Mouse (Mus musculus) lung, postnatal 25 days (tissue): ENCODE data around the gene Ninl.

Experiments
- DNase-seq: peaks from one replicate; pipeline ENCODE4 v3.0.0; 2022; ENCODE audit warnings: low spot score

Gene Ninl

GRCm38 (mm10) chr2:151039232-151039695 lies at the start of gene Ninl, which contains the start of gene Nanp:
TSS of gene Ninl (minus strand) at chr2:151039382.
TSS of gene Nanp (minus strand) at chr2:151039398.
- peak; percentile 95 for DNase-seq

GRCm38 (mm10) chr2:151056637-151057036 lies 17.5 kb upstream of the Ninl start:
- no peak for DNase-seq

GRCm38 (mm10) chr2:151040411-151040810 lies 1.2 kb upstream of the Ninl start:
- DNase-seq, result no peak

GRCm38 (mm10) chr2:151039726-151040125 lies 544 bp upstream of the Ninl start:
- DNase-seq, result no peak

- DNase-seq, result peak; percentile 18
These were observed 365 bp downstream of the Ninl start for GRCm38 (mm10) chr2:151038811-151039222.

- no peak for DNase-seq
These were observed 1.2 kb downstream of the Ninl start for GRCm38 (mm10) chr2:151037876-151038552.

- DNase-seq, result no peak
These were observed 1.9 kb downstream of the Ninl start for GRCm38 (mm10) chr2:151037292-151037691.

- DNase-seq, result no peak
These were observed 2.5 kb downstream of the Ninl start for GRCm38 (mm10) chr2:151036721-151037120.

- no peak for DNase-seq
These were observed 4.7 kb downstream of the Ninl start for GRCm38 (mm10) chr2:151034435-151034834.

GRCm38 (mm10) chr2:151021158-151021557 lies 18.0 kb downstream of the Ninl start:
- no peak for DNase-seq

- no peak for DNase-seq
These were observed 23.9 kb downstream of the Ninl start for GRCm38 (mm10) chr2:151015316-151015715.

GRCm38 (mm10) chr2:151011273-151011672 lies 27.9 kb downstream of the Ninl start:
- DNase-seq, result no peak

- DNase-seq, result no peak
These were observed 29.6 kb downstream of the Ninl start for GRCm38 (mm10) chr2:151009515-151010085.

GRCm38 (mm10) chr2:151008939-151009509 lies 30.2 kb downstream of the Ninl start:
- DNase-seq, result peak; percentile 40

GRCm38 (mm10) chr2:151008517-151008932 lies 30.7 kb downstream of the Ninl start:
- DNase-seq, result no peak

- no peak for DNase-seq
These were observed 31.2 kb downstream of the Ninl start for GRCm38 (mm10) chr2:151008006-151008405.

GRCm38 (mm10) chr2:151006281-151006945 lies 32.8 kb downstream of the Ninl start:
- no peak for DNase-seq

GRCm38 (mm10) chr2:151004390-151004789 lies 34.8 kb downstream of the Ninl start:
- no peak for DNase-seq

GRCm38 (mm10) chr2:151003796-151004195 lies 35.4 kb downstream of the Ninl start:
- peak; percentile 11 for DNase-seq

GRCm38 (mm10) chr2:151001619-151002175 lies 37.5 kb downstream of the Ninl start:
- DNase-seq, result no peak

- peak; percentile 43 for DNase-seq
These were observed 38.6 kb downstream of the Ninl start for GRCm38 (mm10) chr2:151000402-151001178.

- DNase-seq, result no peak
These were observed 40.2 kb downstream of the Ninl start for GRCm38 (mm10) chr2:150999021-150999420.
